Mouse (Mus musculus): Measurements from ENCODE around the gene Crlf1. TPM values are rescaled to one million over a fixed set of nuclear protein-coding genes. Genes with fewer than 3 reads are reported as not detected.
A peak's percentile ranks its signal among the peaks of the same experiment; 100 is the strongest.

Gene Crlf1
- total RNA-seq, 2 experiments from 2014 or later, result 2.3 TPM; not detected in 1

GRCm38 (mm10) chr8:70467229-70467725 is 25.7 kb upstream of the Crlf1 start:
- no peak for ATAC-seq (replicated peaks; ENCODE audit: low FRiP score, low TSS enrichment, poor library complexity, severe bottlenecking)

DNA sequence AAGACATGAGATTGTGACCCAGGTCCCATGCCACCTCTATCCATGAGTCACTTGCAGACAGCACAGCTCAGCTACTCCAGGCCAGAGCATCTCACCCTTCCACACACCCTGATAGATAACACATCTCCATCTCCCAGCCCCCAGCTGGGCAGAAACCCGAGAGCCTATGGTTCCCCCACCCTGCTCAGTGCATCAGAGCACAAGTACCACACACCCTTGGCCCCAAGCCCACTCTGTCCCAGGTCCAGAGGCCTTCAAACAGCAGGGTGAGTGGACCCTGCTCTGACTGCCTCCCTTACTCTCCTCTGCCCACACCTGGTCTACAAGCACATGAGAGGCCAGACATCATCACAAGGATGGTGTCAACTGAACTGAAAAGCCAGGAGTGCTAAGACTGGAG is 25.1 kb upstream of the Crlf1 start:
- ATAC-seq (replicated peaks; ENCODE audit: low FRiP score, low TSS enrichment, poor library complexity, severe bottlenecking), result no peak

DNA sequence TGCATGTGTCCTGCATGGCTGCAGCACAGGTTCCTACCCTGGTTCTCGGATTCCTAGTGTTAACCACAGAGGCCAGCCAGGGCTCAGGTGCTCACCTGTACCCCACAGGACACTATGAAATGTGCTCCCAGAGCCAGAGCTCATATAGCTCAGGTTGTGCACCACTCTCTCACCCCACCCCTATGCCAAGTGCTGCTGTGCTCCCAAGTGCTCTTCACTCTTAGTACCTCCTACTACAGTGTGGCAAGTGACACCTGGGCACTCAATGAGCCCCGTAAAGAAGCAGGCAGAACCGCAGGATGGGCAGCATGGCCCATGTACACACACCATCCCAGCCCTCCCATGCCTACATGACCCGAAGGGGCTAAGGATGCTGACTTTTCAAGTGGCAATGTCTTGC is 24.2 kb upstream of the Crlf1 start:
- ATAC-seq (replicated peaks; ENCODE audit: low FRiP score, low TSS enrichment, poor library complexity, severe bottlenecking), result no peak

DNA sequence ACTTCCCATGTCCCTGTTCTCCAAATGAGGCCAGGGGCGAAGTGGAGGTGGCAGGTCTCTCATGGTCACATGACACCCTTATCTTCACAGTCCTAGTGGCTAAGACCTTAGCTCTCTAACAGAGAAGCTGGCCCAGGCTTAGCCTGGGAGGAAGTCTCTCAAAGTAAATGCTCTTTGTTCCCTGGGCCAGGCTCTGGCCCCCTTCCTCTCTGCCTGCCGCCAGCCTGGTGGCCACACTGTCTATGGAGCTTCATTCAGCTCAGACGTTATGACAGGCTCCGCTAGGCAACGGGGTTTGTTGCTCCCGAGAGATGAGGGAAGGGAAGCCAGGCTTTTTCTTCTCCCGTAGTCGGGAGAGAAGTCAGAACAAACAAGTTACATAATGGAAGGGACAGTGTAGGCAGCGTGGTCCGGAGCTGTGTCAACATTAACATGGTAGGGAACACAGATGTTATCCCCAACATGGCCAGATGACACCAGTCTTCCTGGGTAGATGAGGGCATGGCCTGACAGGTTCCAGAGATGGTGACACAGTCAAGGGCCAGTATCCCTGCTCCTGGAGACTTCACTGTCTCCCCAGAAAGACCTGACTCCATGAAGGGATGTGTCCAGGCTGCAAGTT is 23.6 kb upstream of the Crlf1 start:
- no peak for ATAC-seq (replicated peaks; ENCODE audit: low FRiP score, low TSS enrichment, poor library complexity, severe bottlenecking)

DNA sequence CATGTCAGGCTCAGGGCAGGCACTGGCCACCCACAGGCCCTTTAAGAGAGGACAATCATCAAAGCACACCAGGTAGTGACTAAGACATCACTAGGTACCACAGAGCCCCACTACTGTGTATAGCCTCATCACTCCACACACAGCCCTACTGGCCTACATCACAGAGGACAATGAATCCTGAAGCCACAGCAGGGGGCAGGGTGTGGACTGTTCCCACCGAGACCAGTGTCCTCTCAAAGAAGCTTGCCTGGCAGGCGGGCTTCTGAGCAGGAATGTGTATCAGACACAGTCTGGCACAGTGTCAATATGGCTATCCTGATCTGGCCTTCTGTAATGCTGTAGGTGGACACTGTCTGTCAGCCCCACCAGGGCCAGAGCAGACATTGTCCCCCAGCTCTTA is 23.0 kb upstream of the Crlf1 start:
- ATAC-seq (replicated peaks; ENCODE audit: low FRiP score, low TSS enrichment, poor library complexity, severe bottlenecking), result no peak

DNA sequence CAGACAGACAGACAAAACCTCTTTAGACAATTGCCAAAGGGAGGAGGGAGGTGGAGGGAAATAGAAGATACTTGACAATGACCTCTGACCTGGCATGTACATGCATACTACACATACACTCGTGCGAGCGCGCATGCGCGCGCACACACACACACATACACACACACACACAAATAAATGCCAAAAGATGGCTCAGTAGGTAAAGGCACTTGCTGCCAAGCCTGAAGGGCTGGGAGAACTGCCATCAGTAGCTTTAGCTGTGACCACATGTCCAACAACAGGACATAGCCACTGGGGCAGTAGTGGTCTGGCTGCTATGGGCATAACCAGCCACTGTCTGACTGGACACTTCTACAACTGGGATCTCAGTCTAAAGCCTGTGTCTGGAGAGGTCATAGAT is 21.1 kb upstream of the Crlf1 start:
- ATAC-seq (replicated peaks; ENCODE audit: low FRiP score, low TSS enrichment, poor library complexity, severe bottlenecking), result no peak

GRCm38 (mm10) chr8:70476333-70477268 is 16.4 kb upstream of the Crlf1 start, which contains the start of gene Klhl26:
Klhl26 (minus strand) TSS chr8:70476968.
- peak; percentile 96 for ATAC-seq (replicated peaks; ENCODE audit: low FRiP score, low TSS enrichment, poor library complexity, severe bottlenecking)

- ATAC-seq (replicated peaks; ENCODE audit: low FRiP score, low TSS enrichment, poor library complexity, severe bottlenecking), result peak; percentile 63
Measured at GRCm38 (mm10) chr8:70477269-70477982, 15.5 kb upstream of the Crlf1 start.

DNA sequence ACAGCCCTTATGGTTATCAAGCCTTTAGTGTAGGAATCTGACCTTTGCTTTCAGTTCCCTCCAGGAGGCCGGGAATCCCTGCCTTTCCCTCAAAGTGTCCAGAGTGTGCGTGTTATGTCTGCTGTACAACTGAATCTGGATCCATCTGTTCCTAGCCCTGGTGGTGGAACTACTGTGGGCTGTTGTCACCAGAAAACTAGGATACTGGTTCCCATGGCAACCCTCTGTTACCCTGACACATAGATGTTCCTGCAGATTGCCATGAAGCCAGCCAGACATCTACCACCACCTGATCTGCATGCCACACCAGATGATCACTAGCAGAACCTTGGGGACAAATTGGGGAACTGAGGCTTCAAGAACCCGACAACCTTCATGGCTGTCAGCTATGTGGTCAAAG is 11.1 kb upstream of the Crlf1 start:
- no peak for ATAC-seq (replicated peaks; ENCODE audit: low FRiP score, low TSS enrichment, poor library complexity, severe bottlenecking)

- ATAC-seq (replicated peaks; ENCODE audit: low FRiP score, low TSS enrichment, poor library complexity, severe bottlenecking), result no peak
Measured at GRCm38 (mm10) chr8:70482943-70483342, 10.0 kb upstream of the Crlf1 start.

GRCm38 (mm10) chr8:70486191-70486681 is 6.7 kb upstream of the Crlf1 start:
- no peak for ATAC-seq (replicated peaks; ENCODE audit: low FRiP score, low TSS enrichment, poor library complexity, severe bottlenecking)

- no peak for ATAC-seq (replicated peaks; ENCODE audit: low FRiP score, low TSS enrichment, poor library complexity, severe bottlenecking)
Measured at GRCm38 (mm10) chr8:70486941-70487520, 5.9 kb upstream of the Crlf1 start, which contains the start of gene Tmem59l. Tmem59l (minus strand) TSS chr8:70487358.

- no peak for ATAC-seq (replicated peaks; ENCODE audit: low FRiP score, low TSS enrichment, poor library complexity, severe bottlenecking)
Measured at GRCm38 (mm10) chr8:70487993-70488796, 4.8 kb upstream of the Crlf1 start.

- no peak for ATAC-seq (replicated peaks; ENCODE audit: low FRiP score, low TSS enrichment, poor library complexity, severe bottlenecking)
Measured at GRCm38 (mm10) chr8:70488931-70489470, 4.0 kb upstream of the Crlf1 start.

- ATAC-seq (replicated peaks; ENCODE audit: low FRiP score, low TSS enrichment, poor library complexity, severe bottlenecking), result no peak
Measured at GRCm38 (mm10) chr8:70489576-70489975, 3.4 kb upstream of the Crlf1 start.

DNA sequence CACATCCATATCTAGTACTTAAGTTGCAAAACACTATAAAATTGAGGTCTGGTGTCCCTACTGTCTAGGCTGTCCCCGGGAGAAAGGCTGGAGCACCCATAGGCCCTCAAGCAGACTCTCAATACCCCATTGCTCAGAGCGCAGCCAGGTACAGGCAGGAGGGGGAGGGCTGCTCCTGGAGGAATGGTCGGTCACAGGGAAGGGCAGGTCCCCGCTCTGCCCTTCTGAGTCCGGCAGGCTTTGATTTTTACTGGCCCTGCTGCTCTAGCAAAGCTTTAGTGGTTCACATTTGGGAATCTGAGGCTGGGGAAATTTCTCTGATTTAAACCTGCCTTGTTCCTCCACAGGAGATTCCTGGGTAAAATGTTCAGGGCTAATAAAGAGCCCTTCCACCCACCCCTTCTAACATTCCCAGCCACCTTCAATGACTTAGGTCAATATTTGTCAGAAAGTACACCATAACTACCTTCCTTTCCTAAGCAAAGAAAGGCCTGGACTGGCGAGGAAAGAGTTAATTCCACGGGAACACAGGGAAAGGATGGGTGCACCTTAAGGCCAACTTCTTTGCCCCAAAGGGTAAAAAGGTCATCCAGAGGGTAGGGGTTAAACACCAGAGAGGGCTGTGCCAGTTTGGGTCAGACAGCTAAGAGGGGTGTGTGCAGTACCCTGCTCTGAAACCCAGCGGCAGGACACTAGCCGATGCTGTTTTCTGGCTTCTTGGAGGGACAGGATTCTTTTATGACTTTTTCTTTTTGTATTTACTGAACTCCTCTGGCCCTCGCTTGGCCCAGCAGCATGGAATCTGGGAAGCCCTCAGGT is 2.7 kb upstream of the Crlf1 start:
- ATAC-seq (replicated peaks; ENCODE audit: low FRiP score, low TSS enrichment, poor library complexity, severe bottlenecking), result no peak

- no peak for ATAC-seq (replicated peaks; ENCODE audit: low FRiP score, low TSS enrichment, poor library complexity, severe bottlenecking)
Measured at GRCm38 (mm10) chr8:70490880-70491495, 2.0 kb upstream of the Crlf1 start.
